Mouse (Mus musculus): ENCODE measurements around the gene Slc26a6.

Gene Slc26a6

DNA sequence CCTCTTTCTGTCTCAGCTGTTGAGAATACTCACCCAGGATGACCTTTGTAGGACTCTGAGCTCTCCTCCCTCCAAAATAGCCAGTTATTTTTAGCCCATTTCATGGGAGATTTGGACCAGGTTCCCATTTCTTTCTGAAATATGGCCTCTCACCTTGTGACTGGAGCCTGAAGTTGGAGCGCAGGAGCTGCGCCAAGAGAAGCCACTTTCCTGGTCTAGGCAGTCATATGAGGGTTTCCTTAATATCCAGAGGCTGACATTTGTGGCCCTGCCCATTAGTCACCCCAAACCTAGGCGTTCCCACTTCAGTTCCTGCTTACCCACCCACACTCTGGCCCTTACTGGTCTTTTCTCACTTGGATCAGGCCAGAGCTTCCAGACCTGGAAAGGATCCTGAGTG lies at the start of gene Slc26a6:
Gene Slc26a6, plus strand, starts transcription at position 308 of the 400 bp plus-strand sequence.
- no peak for DNase-seq

DNA sequence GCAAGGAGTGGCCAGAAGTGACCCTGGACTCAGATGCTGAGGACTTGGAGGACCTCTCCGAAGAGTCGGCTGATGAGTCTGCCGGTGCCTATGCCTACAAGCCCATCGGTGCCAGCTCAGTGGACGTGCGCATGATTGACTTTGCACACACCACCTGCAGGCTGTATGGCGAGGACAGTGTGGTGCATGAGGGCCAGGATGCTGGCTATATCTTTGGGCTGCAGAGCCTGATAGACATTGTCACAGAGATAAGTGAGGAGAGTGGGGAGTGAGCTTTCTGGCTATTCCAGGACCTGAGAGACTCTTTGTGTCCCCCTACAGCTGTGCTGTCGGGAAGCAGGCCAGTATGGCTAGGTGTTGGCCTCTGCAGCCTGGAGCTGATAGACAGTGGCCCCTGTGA lies 47.3 kb upstream of the Slc26a6 start:
- peak; percentile 59 for DNase-seq

DNA sequence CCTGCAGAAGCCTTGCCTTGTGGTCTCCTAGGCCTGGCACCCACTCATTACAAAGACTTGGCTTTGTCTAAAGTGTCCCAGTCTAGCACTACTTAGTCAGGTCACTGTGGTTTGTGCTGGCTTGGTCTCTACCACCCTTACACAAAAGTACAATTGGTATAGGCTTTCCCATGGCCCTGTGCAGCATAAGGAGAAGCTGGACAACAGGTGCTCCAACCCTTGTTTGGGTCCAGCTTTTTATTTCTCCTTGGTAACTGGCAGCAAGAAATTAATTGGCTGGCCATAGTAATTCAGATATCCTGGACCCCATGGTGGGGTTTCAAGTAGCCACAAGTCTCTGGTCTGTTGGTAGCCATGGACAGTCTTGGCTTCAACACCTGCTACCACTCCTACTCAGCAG lies 46.7 kb upstream of the Slc26a6 start:
- DNase-seq = no peak

DNA sequence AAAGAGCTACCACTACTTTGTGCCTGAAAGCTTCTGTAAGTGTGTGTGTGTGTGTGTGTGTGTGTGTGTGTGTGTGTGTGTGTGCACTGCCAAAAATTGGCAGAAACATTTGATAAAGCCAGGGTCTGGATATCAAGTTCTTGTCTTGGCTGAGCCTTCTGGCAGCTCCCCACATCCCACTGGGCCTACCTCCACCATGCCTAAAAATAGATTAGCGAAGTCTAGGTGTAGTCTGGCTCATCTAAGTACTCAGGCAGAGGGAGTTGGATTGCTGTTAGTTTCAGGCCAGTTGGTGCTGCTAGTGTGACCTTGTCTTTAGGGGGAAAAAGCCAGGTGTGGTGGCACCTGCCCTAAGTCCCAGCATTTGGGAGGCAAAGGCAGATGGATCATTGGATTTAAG lies 46.3 kb upstream of the Slc26a6 start:
- DNase-seq = peak; percentile 44

DNA sequence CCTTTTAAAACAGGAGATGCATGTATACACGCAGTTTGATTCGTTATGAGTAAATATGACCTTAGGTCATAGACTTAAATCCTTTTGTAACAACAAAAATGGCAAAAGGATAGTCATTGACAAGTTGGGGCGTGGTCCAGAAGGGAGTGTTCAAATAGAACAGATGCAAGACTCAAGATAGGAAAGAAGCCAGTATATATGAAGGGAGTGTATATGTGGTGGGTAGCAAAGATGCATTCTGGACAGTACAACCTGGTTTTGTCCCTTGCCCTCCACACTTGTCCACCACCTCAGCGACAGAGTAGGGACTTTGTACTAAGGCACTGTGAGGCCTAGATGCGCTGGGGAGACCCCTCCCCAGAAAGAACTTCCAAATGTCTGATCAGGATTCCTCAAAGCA lies 45.4 kb upstream of the Slc26a6 start:
- DNase-seq = peak; percentile 61

DNA sequence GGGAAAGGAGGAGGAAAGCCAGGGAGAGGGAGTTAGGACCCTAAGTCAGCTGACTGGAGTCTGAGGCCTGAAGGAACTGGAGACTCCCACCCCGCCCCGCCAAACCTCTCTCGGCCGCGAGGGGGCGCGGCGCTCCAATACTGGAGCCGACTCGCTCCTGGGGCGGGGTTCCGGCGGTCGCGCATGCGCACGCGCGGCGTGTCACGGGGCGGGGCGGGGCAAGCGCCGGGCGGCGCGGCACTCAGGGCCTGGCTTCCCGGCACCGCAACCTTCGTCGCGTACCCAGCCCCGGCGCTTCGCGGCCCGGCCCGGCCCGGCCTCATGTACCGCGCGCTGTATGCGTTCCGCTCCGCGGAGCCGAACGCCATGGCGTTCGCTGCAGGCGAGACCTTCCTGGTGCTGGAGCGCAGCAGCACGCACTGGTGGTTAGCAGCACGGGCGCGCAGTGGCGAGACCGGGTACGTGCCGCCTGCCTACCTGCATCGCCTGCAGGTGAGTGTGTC lies 44.9 kb upstream of the Slc26a6 start, which contains the start of gene Nckipsd:
Gene Nckipsd, plus strand, starts transcription at position 206 of the 503 bp plus-strand sequence.
- peak; percentile 98 for DNase-seq

DNA sequence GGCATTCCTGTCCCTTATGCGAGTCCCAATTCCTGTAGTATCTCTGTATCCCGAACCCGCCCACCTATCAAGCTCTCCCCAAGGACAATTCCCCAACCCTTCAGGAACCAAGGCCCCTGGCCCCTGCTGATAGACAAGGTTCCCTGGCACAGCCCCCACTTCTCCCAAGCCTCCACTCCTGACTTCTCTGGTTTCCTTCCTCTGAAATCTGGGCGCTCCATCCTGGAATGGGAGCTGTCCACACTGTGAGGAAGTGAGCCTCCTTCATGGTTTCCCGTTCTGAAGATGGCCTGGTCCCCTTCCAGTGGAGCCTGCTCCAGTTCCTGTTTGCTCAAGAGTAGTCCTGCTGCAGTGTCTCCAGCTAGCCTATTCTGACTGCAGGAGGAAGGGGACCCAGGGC lies 43.9 kb upstream of the Slc26a6 start:
- DNase-seq = no peak

DNA sequence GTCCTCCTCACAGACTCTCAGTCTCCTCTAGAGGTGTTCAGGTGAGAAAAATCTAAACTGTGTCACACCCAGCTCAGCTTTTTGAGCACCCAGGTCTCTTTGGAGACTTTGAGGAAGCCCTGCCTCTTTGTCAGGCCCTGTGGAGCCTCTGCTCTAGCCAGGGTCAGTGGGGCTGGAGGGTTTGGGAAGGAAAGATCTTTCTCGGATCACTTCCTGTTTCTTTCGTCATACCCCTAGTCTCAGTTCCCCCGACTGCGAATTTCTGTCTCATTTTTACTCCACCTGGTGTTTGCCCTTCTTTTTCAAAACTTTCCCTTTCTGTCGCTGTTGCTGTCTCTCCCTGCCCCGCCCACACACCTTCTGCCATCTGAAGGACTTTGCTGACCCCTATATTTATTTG lies 43.4 kb upstream of the Slc26a6 start:
- no peak for DNase-seq

DNA sequence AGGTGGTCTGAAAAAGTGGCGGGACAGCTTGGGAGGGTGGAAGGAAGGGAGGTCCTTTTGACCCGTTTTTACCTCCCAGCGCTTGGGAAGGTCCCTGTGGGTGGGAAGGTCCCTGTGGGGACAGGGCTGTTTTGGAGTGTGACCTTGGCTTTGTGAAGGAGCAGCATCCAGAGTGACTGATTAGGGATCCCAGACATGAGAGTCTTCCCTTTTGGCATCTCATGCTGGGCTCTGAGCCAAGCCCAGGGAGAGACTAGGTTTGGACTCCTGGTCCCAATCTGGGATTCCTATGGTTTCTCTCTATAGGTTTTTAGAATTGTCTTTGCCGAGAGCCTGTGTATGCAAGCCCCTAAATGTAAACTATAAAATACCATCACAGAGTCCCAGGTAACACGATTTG lies 42.6 kb upstream of the Slc26a6 start:
- DNase-seq = no peak

DNA sequence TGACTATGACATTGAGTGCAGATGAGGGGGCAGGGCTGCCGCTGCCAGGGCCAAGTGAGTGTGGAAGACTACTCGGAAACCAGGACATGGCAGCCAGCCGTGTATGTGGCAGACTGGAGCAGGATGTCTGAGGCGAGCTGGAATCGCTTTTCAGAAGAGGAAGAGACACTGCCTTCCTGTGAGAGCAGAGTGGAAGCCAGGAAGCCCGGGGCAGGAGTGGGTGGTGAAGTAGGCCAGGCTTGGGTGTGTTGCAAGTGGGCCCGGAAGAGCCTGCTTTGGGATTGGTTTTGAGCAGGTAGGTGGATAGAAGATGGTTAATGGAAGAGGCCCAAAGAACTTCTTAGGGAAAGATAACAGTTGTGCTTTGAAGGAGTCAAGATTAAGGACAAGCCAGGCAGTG lies 37.5 kb upstream of the Slc26a6 start:
- DNase-seq = no peak

DNA sequence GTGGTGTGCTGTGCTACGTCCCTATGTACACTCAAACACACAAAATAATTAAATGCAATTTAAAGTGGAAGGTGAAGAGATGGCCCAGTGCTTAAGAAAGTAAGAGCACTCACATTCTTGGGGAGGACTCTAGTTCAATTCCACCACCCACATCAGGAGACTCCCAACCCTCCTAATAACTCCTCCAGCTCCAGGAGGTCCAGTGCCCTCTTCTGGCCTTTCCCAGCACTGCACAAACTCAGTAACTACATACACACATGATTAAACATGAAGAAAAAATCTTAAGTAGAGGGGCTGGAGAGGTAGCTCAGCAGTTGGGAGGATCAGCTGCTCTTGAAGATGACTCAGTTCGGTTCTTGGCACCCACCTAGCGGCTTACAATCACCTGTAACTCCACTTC lies 33.6 kb upstream of the Slc26a6 start:
- peak; percentile 58 for DNase-seq

DNA sequence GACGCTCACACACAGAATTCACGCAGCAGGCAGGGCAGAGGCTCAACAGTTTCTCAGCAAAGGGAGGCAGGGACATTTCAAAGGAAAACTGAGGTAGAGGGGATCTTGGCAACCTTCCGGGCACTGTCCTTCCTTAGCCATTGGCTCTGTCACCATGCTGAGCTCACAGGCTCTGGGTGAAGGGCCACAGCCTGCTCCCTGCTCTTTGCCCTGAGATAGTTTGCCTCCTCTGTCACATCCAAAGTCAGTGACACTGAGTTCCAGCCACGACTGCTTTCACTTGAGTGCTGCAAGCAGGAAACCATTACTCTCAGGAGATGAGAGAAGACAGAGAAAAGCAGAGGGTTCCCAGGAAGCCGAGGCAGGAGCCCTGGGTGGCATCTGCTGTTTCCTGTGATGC lies 33.0 kb upstream of the Slc26a6 start:
- no peak for DNase-seq

DNA sequence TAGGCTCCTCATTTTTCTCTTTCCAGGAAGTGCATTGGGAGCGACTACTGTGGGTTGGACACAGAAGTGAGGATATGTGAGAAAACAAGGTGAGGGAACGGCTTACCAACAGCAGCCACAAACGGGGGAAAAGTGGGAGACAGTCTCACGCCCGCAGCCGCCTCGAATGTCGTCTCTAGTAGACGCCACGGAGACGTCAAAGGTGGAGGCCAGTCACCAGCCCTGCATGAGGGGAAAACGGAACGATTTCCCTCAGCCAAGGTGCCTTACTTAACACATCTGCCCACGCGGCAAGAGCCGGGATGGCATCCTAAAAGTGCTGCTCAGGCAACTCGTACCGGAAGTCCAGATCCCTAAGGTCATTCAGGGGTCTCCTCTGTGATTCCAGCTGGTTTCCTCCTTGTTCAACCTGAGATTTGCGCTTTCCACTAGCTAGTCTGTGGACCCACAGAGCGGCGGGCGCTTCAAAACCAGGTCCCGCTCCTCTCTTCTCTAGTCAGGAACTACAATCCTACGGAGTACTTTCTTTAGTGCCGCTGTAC lies 28.9 kb upstream of the Slc26a6 start:
- no peak for DNase-seq

DNA sequence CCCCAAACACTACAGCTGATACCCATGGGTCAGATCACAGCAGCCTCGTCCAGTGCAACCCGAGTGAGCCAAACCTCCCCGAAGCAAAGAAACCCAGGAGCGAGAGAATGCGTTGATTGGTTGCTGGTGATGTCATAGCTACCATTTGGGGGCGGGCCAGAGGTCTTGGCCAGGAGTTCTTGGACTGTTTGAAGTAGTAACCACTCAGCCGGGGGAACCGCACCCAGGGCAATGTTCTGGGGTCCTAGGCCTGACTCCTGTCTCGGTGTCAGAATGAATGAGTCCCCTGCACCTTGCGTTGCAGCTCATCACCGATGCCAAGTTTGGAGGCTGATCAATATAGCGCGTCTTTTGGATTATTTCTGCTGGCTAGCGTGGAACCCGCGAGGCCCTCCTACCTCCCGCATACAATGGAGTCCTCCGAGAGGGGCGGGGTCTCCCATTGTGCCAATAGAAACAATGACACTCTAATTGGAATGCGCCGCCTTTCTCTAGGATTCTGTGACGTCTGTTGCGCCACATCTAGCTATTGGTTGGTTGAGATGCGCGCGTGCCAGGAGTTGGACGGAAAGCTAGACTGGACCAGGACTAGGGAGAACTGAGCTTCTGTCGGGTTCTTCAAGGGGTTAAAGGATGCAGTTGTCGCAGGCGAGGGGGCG lies 28.2 kb upstream of the Slc26a6 start:
- DNase-seq = no peak

DNA sequence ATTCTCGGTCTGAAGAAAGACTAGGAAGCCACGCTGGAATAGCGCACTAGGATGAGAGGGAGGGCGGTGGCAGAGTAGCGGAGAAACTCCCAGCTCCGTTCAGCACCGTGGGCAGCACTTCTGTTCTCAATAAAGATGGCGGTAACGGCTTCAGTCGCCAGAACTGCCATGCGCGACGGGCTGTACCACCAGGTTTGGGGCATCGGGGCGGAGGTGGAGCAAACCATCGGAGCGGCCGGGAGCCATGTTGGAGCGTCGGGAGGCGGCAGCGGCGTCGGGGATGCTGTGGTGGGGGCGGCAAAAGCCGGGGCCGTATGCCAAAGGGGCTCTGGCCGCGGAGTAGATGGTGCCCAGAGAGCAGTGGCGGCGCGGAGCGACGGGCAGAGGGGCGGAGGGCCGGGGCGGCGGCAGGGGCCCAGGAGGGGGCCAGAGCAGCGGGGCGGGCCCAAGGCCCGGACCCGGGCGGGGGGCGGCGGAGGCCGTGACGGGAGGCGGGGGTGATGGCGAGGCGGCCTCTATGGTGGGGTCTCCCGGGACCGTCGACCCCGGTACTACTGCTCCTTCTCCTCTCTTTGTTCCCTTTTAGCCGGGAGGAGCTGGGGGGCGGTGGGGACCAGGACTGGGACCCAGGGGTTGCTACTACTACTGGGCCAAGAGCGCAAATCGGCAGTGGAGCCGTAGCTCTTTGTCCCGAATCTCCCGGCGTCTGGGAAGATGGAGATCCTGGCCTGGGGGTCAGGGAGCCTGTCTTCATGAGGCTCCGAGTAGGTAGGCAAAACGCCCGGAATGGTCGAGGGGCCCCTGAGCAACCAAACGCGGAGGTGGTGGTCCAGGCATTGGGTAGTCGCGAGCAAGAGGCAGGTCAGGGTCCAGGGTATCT lies 27.0 kb upstream of the Slc26a6 start, which contains the start of gene Celsr3:
Gene Celsr3, plus strand, starts transcription at position 501 of the 880 bp plus-strand sequence.
- peak; percentile 72 for DNase-seq

DNA sequence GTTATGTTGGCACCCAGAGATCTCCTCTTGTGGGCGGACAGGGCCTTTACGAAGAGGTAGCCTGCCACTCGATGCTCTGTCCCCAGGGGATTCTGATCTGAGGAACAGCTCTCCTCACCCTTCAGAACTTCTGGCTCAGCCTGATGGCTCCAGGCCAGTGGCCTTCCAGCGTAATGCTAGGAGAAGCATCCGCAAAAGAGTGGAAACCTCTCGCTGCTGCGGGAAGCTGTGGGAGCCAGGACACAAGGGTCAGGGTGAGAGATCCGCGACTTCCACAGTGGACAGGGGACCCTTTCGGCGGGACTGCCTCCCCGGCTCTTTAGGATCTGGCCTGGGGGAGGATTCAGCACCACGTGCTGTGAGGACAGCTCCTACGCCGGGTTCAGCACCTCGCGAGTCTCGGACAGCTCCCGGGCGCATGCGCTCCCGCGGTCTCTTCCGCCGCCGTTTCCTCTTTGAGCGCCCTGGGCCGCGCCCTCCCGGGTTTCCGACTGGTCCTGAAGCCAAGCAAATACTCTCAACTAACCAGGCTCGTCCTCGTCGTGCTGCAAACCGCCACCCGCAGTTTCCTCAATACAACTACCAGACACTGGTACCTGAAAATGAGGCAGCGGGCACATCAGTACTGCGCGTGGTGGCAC lies 26.3 kb upstream of the Slc26a6 start:
- peak; percentile 76 for DNase-seq

DNA sequence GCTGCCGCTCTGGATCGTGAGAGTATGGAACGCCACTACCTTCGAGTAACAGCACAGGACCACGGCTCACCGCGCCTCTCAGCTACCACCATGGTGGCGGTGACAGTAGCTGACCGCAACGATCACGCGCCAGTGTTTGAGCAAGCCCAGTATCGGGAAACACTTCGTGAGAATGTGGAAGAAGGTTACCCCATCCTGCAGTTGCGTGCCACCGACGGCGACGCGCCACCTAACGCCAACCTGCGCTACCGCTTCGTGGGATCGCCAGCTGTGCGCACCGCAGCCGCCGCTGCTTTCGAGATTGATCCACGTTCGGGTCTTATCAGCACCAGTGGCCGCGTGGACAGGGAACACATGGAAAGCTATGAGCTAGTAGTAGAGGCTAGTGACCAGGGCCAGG lies 25.6 kb upstream of the Slc26a6 start:
- DNase-seq = no peak

DNA sequence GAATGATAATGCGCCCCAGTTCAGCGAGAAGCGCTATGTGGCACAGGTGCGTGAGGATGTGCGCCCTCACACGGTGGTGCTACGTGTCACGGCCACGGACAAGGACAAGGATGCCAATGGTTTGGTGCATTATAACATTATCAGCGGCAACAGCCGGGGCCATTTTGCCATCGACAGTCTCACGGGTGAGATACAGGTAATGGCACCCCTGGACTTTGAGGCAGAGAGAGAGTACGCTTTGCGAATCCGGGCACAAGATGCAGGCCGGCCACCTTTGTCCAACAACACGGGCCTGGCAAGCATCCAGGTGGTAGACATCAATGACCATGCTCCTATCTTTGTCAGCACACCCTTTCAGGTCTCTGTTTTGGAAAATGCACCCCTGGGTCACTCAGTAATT lies 25.2 kb upstream of the Slc26a6 start:
- no peak for DNase-seq

DNA sequence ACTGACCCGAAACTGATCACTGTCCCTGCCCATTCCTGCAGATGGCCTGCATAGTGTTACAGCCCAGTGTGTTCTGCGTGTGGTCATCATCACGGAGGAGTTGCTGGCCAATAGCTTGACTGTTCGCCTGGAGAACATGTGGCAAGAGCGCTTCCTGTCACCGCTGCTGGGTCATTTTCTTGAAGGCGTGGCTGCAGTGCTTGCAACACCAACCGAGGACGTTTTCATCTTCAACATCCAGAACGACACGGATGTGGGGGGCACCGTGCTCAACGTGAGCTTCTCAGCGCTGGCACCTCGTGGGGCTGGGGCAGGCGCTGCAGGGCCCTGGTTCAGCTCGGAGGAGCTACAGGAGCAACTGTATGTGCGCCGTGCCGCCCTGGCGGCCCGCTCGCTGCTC lies 21.4 kb upstream of the Slc26a6 start:
- no peak for DNase-seq

DNA sequence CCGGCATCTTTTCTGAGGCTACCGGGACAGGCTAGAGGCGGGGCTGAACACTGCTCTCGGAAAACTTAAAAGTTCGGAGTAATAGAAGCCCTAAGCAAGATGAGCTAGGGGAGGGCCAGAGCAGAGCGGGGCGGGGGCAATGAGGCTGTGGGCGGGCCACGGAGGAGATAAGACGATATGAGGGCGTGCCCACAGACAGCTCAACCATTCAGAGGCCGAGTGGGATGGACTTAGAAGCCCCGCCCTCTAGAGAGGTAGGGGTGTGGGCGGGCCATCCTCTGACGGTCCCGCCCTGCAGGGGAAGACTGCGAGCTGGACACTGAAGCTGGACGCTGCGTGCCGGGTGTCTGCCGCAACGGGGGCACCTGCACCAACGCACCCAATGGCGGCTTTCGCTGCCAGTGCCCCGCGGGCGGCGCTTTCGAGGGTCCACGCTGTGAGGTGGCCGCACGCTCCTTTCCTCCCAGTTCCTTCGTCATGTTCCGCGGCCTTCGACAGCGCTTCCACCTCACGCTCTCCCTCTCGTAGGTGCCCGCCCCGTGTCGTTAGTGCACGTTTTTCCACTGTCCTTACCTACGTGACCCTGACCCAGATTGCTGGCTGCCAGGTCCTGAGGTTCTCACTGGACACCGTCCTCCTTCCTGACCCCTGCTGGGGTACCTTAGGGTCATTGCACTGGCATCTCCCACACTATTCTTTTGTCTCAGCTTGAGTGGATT lies 20.5 kb upstream of the Slc26a6 start:
- DNase-seq = peak; percentile 92

DNA sequence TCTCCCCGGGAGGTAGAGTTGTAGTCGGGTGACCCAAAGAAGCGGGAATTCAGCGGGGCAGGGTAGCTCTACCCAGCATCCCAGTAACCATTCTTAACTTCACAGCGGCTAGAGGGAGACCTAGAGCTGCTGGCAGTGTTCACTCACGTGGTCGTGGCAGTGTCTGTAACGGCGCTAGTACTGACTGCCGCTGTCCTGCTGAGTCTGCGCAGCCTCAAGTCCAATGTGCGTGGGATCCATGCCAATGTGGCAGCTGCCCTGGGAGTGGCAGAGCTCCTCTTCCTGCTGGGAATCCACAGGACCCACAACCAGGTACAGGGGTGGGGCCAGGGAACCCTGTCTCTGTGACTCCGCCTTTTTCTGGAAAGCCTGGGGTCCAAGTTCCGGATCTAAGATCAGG lies 10.1 kb upstream of the Slc26a6 start:
- DNase-seq = no peak

DNA sequence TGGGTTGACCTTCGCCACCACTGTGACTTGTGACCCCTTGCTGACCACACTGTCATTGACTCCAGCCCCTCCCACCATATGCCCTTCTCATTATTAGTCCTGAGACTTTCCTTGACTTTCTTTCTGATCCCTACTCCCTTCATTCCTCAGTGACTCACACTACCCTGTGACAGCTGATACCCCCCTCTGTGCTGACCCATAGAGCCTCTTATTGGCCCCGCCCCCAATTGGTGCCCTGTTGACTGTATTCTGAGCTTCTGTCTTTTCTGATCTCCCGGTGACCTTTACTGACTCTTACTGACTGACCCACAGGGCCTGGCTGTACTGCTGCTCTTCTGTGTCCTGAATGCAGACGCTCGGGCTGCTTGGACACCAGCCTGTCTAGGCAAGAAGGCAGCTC lies 7.7 kb upstream of the Slc26a6 start:
- no peak for DNase-seq

DNA sequence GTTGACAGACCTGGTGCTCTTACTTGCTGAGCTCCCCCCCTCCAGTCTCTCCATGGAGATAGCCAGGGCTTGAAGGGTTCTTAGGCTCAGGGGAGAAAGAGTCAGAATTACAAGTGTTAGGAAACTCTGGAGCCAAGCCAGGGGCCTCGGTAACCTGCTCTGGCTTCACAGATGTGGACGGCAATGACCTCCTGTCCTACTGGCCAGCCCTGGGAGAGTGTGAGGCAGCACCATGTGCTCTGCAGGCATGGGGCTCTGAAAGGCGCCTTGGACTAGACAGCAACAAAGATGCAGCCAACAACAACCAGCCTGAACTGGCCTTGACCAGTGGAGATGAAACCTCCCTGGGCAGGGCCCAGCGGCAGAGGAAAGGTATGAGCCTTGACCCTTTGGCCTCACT lies 5.7 kb upstream of the Slc26a6 start:
- DNase-seq = no peak
